8 mouse cellular contexts compared by ENCODE assay signal in the genomic region with DNA sequence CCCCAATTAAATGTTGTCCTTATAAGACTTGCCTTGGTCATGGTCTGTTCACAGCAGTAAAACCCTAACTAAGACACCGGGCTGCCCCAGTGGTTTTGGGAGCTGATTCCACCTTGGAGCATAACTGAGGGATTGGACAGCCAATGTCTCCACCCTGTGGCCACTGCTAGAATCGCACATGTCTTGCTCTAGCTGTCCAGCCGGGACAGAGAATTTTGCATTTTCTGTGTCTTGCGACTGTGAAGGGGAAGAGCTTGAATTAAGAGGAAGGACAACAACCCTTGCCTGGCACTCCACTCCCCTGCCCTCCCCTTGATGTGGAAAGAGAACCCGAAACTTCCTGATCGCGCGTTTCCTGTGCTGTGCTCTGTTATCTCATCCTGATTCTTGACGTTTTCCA. TPM values are rescaled to one million over a fixed set of nuclear protein-coding genes. Genes with fewer than 3 reads are reported as not detected.
DNase-seq lines count a peak whose midpoint lies in the region; ATAC-seq and TF ChIP-seq lines count a peak whose summit lies in the region.

No protein-coding gene starts in this region.

- H3K36me3 ChIP-seq in hindbrain, postnatal 0 days (ENCODE audit: insufficient read depth, low read length) = no peaks in the 10 kb centered on the region

- H3K9me3 ChIP-seq in hindbrain, postnatal 0 days (ENCODE audit: low read length) = no peaks in the 10 kb centered on the region

- H3K9ac ChIP-seq in hindbrain, postnatal 0 days (replicated peaks; ENCODE audit: low read length) = no peak overlapping the region

- POLR2A ChIA-PET in Patski (lab: Charles Lee) = no interaction called here

- DNase-seq in Patski (ENCODE audit: low read depth, low spot score) = no peak
- peak; percentile 81 to 91 for DNase-seq in cerebellum, adult 2 months
- DNase-seq in hindbrain, postnatal 0 days (ENCODE audit: low spot score) = peak; percentile 91
- peak; percentile 42 to 73 for DNase-seq in left cerebral cortex, adult 8-10 months (ENCODE audit: low spot score in 2 of 2)
- peak; percentile 47 to 64 for DNase-seq in right cerebral cortex, postnatal 36 days (ENCODE audit: low spot score in 2 of 2)

- H3K27me3 ChIP-seq in Patski = no peaks in the 10 kb centered on the region
- H3K27me3 ChIP-seq in cerebellum, adult 2 months (ENCODE audit: control insufficient read depth, insufficient read depth, low read length) = no peaks in the 10 kb centered on the region
- H3K27me3 ChIP-seq in hindbrain, postnatal 0 days (ENCODE audit: insufficient read depth, low read length) = no peaks in the 10 kb centered on the region

- TF ChIP-seq CTCF in Patski (IDR thresholded peaks at IDR 0.05) = peak; percentile 94
- TF ChIP-seq CTCF in cerebellum, adult 2 months (IDR thresholded peaks at IDR 0.05; ENCODE audit: borderline replicate concordance, insufficient read depth, low read depth, low read length) = peak; percentile 98
- peak; percentile 92 for TF ChIP-seq CTCF in hindbrain, postnatal 0 days (IDR thresholded peaks at IDR 0.05; ENCODE audit: low read depth)

- no peak overlapping the region for H3K4me3 ChIP-seq in cerebellum, adult 2 months (replicated peaks; ENCODE audit: insufficient read depth, low read depth, low read length)
- H3K4me3 ChIP-seq in hindbrain, postnatal 0 days (ENCODE audit: low read length) = no peak overlapping the region

- no peak for TF ChIP-seq POLR2A in cerebellum, adult 2 months (IDR thresholded peaks at IDR 0.05; ENCODE audit: borderline replicate concordance, insufficient read depth, low read length)

- H3K4me1 ChIP-seq in cerebellum, adult 2 months (ENCODE audit: control insufficient read depth, insufficient read depth, low read length) = peaks cover 2% of the 10 kb centered on the region; the same call in 1 of the 2 replicates
- H3K4me1 ChIP-seq in hindbrain, postnatal 0 days (ENCODE audit: insufficient read depth, low read length) = no peaks in the 10 kb centered on the region

- H3K27ac ChIP-seq in cerebellum, adult 2 months (ENCODE audit: insufficient read depth, low read length) = no peak overlapping the region
- no peak overlapping the region for H3K27ac ChIP-seq in hindbrain, postnatal 0 days

- no peak overlapping the region for H3K4me2 ChIP-seq in hindbrain, postnatal 0 days (ENCODE audit: low read depth, low read length)

- in situ Hi-C loops in Patski (cut with MboI; ENCODE audit: low pct_unique_long_range_greater_than_20kb) = loop anchor here (5.0 kb wide), 1 partner anchor 36 kb away; no protein-coding TSS in a partner anchor

- ATAC-seq in Patski = peak; percentile 54
- peak; percentile 74 for ATAC-seq in frontal cortex, adult (ENCODE audit: low TSS enrichment)
- peak; percentile 78; the same call in 1 of the 2 replicates for ATAC-seq in hindbrain, postnatal 0 days
- peak; percentile 92 for ATAC-seq in megakaryocyte-erythroid progenitor cell, adult 5-6 weeks (replicated peaks; ENCODE audit: low FRiP score, low TSS enrichment, poor library complexity, severe bottlenecking)
- no peak for ATAC-seq in activated CD4-positive, CD25-positive, alpha-beta regulatory T cell, adult 4 months

- CTCF ChIA-PET in Patski (lab: Charles Lee) = interaction anchor here (0.6 to 2.1 kb wide), 12 partner anchors 12 to 166 kb away, joined by 3 to 18 read pairs (median 4); no protein-coding TSS in a partner anchor

- whole genome bisulfite sequencing in cerebellum, adult 2 months = 24% methylated on average over 9 of the region's 9 CpGs
- WGBS in hindbrain, postnatal 0 days = 19% methylated on average over 9 of the region's 9 CpGs

RNA-seq across cellular contexts. Expression of a gene that starts 21.3 kb away (rescaled TPM):
- 0.03 TPM for polyA plus RNA-seq in Patski (2021)
- 0.44 and 0.71 TPM in 2 replicates for polyA plus RNA-seq in cerebellum, adult 2 months (2012; rRNA removed)
- total RNA-seq in hindbrain, postnatal 0 days (2014; rRNA removed) = 0.37 TPM in 1 of 2 replicates, not detected in the other
- 0.08 TPM in 1 of 2 replicates, not detected in the other for polyA plus RNA-seq in hindbrain, postnatal 0 days (2015; fragmentation: Nextera tagmentation; extraction: Ambion mirVana)
- total RNA-seq in left cerebral cortex, adult 8-10 months (2022) = not detected
- not detected in 2 replicates for total RNA-seq in megakaryocyte-erythroid progenitor cell, adult 5-6 weeks (2014; fragmentation: Nextera tagmentation)
- 0.05 TPM in 1 of 2 replicates, not detected in the other for total RNA-seq in megakaryocyte-erythroid progenitor cell, adult 5-6 weeks (2017)
- under 1 TPM in 1 of 2 experiments, not detected in 1; 0.32 TPM for polyA plus RNA-seq in activated CD4-positive, CD25-positive, alpha-beta regulatory T cell, adult 4 months (2017; shearing (Covaris generic))

RNA-seq across cellular contexts. Expression of a gene that starts 23.0 kb away (rescaled TPM):
- polyA plus RNA-seq in Patski (2021) = 0.78 TPM
- 5.2 and 6.5 TPM in 2 replicates for polyA plus RNA-seq in cerebellum, adult 2 months (2012; rRNA removed)
- total RNA-seq in hindbrain, postnatal 0 days (2014; rRNA removed) = 1.1 and 2.6 TPM in 2 replicates
- polyA plus RNA-seq in hindbrain, postnatal 0 days (2015; fragmentation: Nextera tagmentation; extraction: Ambion mirVana) = 1.4 and 1.5 TPM in 2 replicates
- total RNA-seq in left cerebral cortex, adult 8-10 months (2022) = under 1 TPM; 0.40 to 0.87 (median 0.73) TPM
- total RNA-seq in megakaryocyte-erythroid progenitor cell, adult 5-6 weeks (2014; fragmentation: Nextera tagmentation) = 0.52 and 1.9 TPM in 2 replicates
- 1.3 and 5.7 TPM in 2 replicates for total RNA-seq in megakaryocyte-erythroid progenitor cell, adult 5-6 weeks (2017)
- under 1 TPM in 1 of 2 experiments, not detected in 1; 0.12 TPM for polyA plus RNA-seq in activated CD4-positive, CD25-positive, alpha-beta regulatory T cell, adult 4 months (2017; shearing (Covaris generic))

RNA-seq across cellular contexts. Expression of a gene that starts 56.1 kb away (rescaled TPM):
- not detected for polyA plus RNA-seq in Patski (2021)
- 0.18 TPM in 1 of 2 replicates, not detected in the other for polyA plus RNA-seq in cerebellum, adult 2 months (2012; rRNA removed)
- not detected in 2 replicates for total RNA-seq in hindbrain, postnatal 0 days (2014; rRNA removed)
- polyA plus RNA-seq in hindbrain, postnatal 0 days (2015; fragmentation: Nextera tagmentation; extraction: Ambion mirVana) = not detected in 2 replicates
- total RNA-seq in left cerebral cortex, adult 8-10 months (2022) = not detected
- not detected in 2 replicates for total RNA-seq in megakaryocyte-erythroid progenitor cell, adult 5-6 weeks (2014; fragmentation: Nextera tagmentation)
- not detected in 2 replicates for total RNA-seq in megakaryocyte-erythroid progenitor cell, adult 5-6 weeks (2017)
- not detected for polyA plus RNA-seq in activated CD4-positive, CD25-positive, alpha-beta regulatory T cell, adult 4 months (2017; shearing (Covaris generic))
